Mouse (Mus musculus) lung, adult 2 months (tissue): ENCODE measurements at regions not wholly inside any gene's neighbourhood (a gene's known extent, or its start where the extent isn't known, plus 50 kb on each side); places are given as distances from the start of the nearest gene placed in this dataset.

Experiments used
- DNase-seq: peaks from one replicate; pipeline ENCODE4 v3.0.0; 2022
- H3K4me1 ChIP-seq: fragments of 200-500 bp; 2 replicates; pipeline ENCODE4 v1.6.1; 2011; ENCODE audit warnings: low read length; ENCODE audit not compliant: control insufficient read depth, insufficient read depth
- H3K4me3 ChIP-seq: fragments of 200-500 bp; replicated peaks from 2 replicates; pipeline ENCODE3; 2011; ENCODE audit warnings: low read depth, mild to moderate bottlenecking, control low read depth, low read length; ENCODE audit errors: extremely low read depth
- CTCF ChIP-seq: fragments of 200-500 bp; IDR thresholded peaks from 2 replicates; pipeline ENCODE4 v1.5.1; 2011; ENCODE audit warnings: mild to moderate bottlenecking, low read length, control low read depth; ENCODE audit not compliant: insufficient read depth
- POLR2A ChIP-seq: fragments of 200-500 bp; IDR thresholded peaks from 2 replicates; pipeline ENCODE4 v1.6.1; 2011; ENCODE audit warnings: low read depth, mild to moderate bottlenecking, control low read depth, low read length, borderline replicate concordance; ENCODE audit errors: extremely low read depth
- WGBS: fragments of 180-500 bp; shearing (Covaris S2); methylation state at CpG from one replicate; pipeline ENCODE4 v1.1.7; 2018; 5-methylcytosine and 5-hydroxymethylcytosine counted together

- no peak for TF ChIP-seq CTCF
- no peak for TF ChIP-seq POLR2A
- Histone ChIP-seq H3K4me3 (no peak overlapping the region), H3K4me1 (no peaks in the 10 kb centered on the region)
- WGBS: 65% methylated on average over 2 of the region's 2 CpGs
- no peak for DNase-seq
Observed at GRCm38 (mm10) chr2:149467801-149468200, 62.9 kb downstream of the Cst10 start.

DNA sequence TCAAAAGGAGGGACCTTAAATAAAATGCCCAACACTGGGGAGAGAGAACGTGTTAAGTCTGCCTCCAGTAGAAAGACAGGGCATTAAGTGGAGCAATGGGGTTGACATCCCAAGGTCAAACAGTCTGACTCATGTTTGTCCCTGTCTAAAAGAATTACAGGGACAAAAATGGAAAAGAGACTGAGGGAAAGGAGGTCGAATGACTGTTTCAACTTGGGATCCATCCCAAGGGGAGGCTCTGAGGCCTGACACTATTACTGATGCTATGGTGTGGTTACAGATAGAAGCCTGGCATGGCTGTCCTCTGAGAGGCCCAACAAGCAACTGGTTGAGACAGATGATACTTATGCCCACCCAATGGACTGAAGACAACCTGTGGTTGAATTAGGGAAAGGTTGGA lies 67.6 kb downstream of the Cst10 start:
- no peak for DNase-seq
- TF ChIP-seq CTCF (no peak), POLR2A (no peak)
- H3K4me1 ChIP-seq: no peaks in the 10 kb centered on the region
- WGBS: 59% methylated on average over 2 of the region's 2 CpGs
- no peak overlapping the region for H3K4me3 ChIP-seq

GRCm38 (mm10) chr2:149493280-149493988 lies 88.6 kb downstream of the Cst10 start:
- 47% methylated on average over 2 of the region's 2 CpGs for WGBS
- no peaks in the 10 kb centered on the region for H3K4me1 ChIP-seq
- H3K4me3 ChIP-seq: no peak overlapping the region
- no peak for TF ChIP-seq POLR2A
- no peak for TF ChIP-seq CTCF
- no peak for DNase-seq

DNA sequence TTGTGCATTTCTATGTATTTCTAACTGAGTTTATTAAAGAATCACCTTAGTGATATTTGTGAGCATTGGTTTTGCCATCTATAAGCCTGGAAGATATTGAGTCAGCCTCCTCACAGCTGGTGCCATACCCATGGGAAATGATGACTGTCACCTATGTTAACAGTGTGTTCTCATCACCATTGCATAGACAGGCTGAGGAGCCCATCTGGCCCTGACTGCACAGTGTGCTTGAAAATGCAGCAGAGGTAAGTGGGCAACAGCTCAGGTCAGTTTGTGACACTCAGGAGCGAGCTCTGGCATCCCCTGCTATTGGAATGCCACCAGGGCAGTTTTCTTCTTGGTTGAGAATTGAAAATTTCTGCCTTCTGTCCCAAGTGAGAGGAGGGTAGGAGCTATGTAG lies 108.0 kb downstream of the Cst10 start:
- TF ChIP-seq CTCF: no peak
- TF ChIP-seq POLR2A: no peak
- 71% methylated on average over 1 of the region's 1 CpGs for WGBS
- no peaks in the 10 kb centered on the region for H3K4me1 ChIP-seq
- no peak for DNase-seq
- no peak overlapping the region for H3K4me3 ChIP-seq

- no peak overlapping the region for H3K4me3 ChIP-seq
- no peaks in the 10 kb centered on the region for H3K4me1 ChIP-seq
- TF ChIP-seq POLR2A (no peak), CTCF (no peak)
- no peak for DNase-seq
Observed at GRCm38 (mm10) chr2:149524424-149524823, 119.6 kb downstream of the Cst10 start.

GRCm38 (mm10) chr2:149542837-149543236 lies 138.0 kb downstream of the Cst10 start:
- Histone ChIP-seq H3K4me1 (no peaks in the 10 kb centered on the region), H3K4me3 (no peak overlapping the region)
- WGBS: 57% methylated on average over 2 of the region's 2 CpGs
- DNase-seq: no peak
- TF ChIP-seq CTCF (no peak), POLR2A (no peak)

- WGBS: 42% methylated on average over 2 of the region's 2 CpGs
- DNase-seq: no peak
- TF ChIP-seq POLR2A: no peak
- no peak for TF ChIP-seq CTCF
- Histone ChIP-seq H3K4me3 (no peak overlapping the region), H3K4me1 (no peaks in the 10 kb centered on the region)
Observed at GRCm38 (mm10) chr2:149545708-149546107, 140.9 kb downstream of the Cst10 start.

DNA sequence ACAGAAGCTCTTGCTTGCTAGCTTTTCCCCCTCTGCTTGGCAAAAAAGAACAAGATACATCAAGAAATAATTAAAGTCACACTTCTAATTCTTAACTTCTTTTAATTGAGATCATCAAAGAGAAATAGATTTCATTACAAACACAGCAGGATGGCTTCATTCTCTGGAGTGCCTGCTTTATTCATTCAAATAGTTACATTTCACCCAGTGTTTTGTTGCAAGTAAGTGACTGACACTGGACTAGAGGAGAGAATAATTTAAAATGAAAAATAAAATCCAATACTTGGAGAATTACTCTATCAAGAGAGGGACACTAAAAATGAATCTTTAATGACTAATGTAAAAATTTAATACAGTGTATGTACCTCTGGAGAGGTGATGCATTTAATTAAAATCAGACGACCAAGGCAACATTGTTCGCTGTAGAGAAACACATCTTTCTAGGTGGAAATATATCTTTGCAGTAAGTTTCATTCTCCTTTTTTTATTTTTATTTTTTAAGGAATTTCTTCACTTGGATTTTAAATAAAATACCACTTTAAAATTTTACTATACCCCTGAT lies 141.9 kb downstream of the Cst10 start:
- Histone ChIP-seq H3K4me3 (no peak overlapping the region), H3K4me1 (no peaks in the 10 kb centered on the region)
- DNase-seq: no peak
- TF ChIP-seq POLR2A: no peak
- TF ChIP-seq CTCF: no peak
- WGBS: 89% methylated on average over 2 of the region's 2 CpGs

GRCm38 (mm10) chr2:149555209-149555608 lies 150.4 kb downstream of the Cst10 start:
- Histone ChIP-seq H3K4me3 (no peak overlapping the region), H3K4me1 (no peaks in the 10 kb centered on the region)
- no peak for DNase-seq
- TF ChIP-seq POLR2A (no peak), CTCF (no peak)

DNA sequence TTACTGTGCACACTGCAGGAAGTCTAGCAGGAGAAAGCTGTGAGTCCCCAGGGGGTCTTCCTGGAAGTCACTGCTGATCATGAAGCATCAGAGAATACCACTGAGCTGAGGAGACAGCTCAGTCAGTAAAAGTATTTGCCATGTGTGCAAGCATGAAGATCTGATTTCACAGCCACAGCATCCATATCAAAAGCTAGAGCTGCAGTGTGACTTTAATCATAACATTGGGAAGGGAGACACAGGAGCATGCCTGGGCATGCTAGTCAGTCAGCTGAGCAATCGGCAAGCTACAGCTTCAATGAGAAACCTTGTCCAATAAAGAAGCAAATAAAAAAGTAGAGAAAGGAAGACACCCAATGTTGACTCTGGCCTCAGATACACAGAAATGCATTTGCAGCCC lies 168.9 kb downstream of the Cst10 start:
- 75% methylated on average over 1 of the region's 1 CpGs for WGBS
- Histone ChIP-seq H3K4me1 (no peaks in the 10 kb centered on the region), H3K4me3 (no peak overlapping the region)
- DNase-seq: no peak
- TF ChIP-seq POLR2A (no peak), CTCF (no peak)
